ENCODE assay signal across 10 mouse cellular contexts in the genomic region with DNA sequence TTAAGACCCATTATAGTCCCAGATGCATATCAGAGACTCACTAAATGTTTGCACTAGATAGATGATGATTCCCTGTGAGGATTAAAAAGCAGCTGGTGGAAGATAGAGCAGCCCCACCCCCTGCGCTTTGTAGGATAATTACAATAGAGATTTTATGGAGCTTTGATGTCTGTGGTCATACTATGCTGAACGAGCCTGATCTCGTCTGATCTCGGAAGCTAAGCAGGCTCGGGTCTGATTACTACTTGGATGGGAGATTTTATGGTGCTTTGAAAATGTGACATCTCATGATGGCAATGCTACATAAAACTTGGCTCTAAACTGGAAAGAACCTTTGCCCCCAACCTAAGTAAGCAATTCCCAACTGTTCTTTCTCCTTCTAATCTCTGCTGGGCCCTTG. TPM values are rescaled to one million over a fixed set of nuclear protein-coding genes. Genes with fewer than 3 reads are reported as not detected.
DNase-seq lines count a peak whose midpoint lies in the region; ATAC-seq and TF ChIP-seq lines count a peak whose summit lies in the region.
"Had no signal": no experiment of that assay in that cellular context is flagged by ENCODE, and none has a peak within 500 bp of the region (broad histone marks: within the 10 kb centered on the region; RNA-seq: fewer than 3 reads in every experiment).

No protein-coding gene starts in this region.

- WGBS in lung, embryonic 16.5 days: 85% methylated on average over 5 of the region's 5 CpGs
- WGBS in lung, postnatal 0 days: 82% methylated on average over 5 of the region's 5 CpGs
- 67% methylated on average over 5 of the region's 5 CpGs for WGBS in intestine, embryonic 15.5 days

- peak; percentile 26 for DNase-seq in CD4-positive, CD25-positive, alpha-beta regulatory T cell, adult 2 months (ENCODE audit: low read depth, low spot score)
- no peak for DNase-seq in lung, postnatal 0 days (ENCODE audit: low spot score)
- peak; percentile 66 for DNase-seq in naive thymus-derived CD4-positive, alpha-beta T cell, adult 2 months (ENCODE audit: low read depth)
- DNase-seq in thymus, postnatal 0 days (ENCODE audit: low spot score): no peak
- no peak for DNase-seq in kidney, postnatal 25 days
- DNase-seq: gastrocnemius, postnatal 25 days; layer of hippocampus, adult 9-11 months had no signal

- H3K9ac ChIP-seq in lung, embryonic 16.5 days (ENCODE audit: low read length): no peak overlapping the region
- H3K9ac ChIP-seq in lung, postnatal 0 days (replicated peaks; ENCODE audit: low read depth): no peak overlapping the region
- H3K9ac ChIP-seq in intestine, embryonic 15.5 days: no peak overlapping the region

- H3K4me2 ChIP-seq in lung, embryonic 16.5 days (ENCODE audit: low read depth, low read length): peak overlapping the region; percentile 98; the same call in 1 of the 2 replicates
- no peak overlapping the region for H3K4me2 ChIP-seq in lung, postnatal 0 days (replicated peaks; ENCODE audit: low read depth, low read length)
- H3K4me2 ChIP-seq in intestine, embryonic 15.5 days (replicated peaks): peak overlapping the region; percentile 94; the same call in 1 of the 2 replicates

- ATAC-seq in CD4-positive, CD25-positive, alpha-beta regulatory T cell, adult 4 months: no peak
- ATAC-seq in lung, embryonic 16.5 days (ENCODE audit: low read depth): no peak
- no peak for ATAC-seq in lung, postnatal 0 days
- ATAC-seq in intestine, embryonic 15.5 days: no peak

- peaks cover 3% of the 10 kb centered on the region; the same call in 1 of the 2 replicates for H3K36me3 ChIP-seq in lung, embryonic 16.5 days (ENCODE audit: control insufficient read depth, insufficient read depth, low read length)
- H3K36me3 ChIP-seq in lung, postnatal 0 days (ENCODE audit: insufficient read depth, low read length): no peaks in the 10 kb centered on the region; the same call in 1 of the 2 replicates
- H3K36me3 ChIP-seq in intestine, embryonic 15.5 days: no peaks in the 10 kb centered on the region

- no peaks in the 10 kb centered on the region for H3K9me3 ChIP-seq in lung, embryonic 16.5 days (ENCODE audit: control insufficient read depth, low read length)
- H3K9me3 ChIP-seq in lung, postnatal 0 days (ENCODE audit: low read length): no peaks in the 10 kb centered on the region
- H3K9me3 ChIP-seq in intestine, embryonic 15.5 days: no peaks in the 10 kb centered on the region

- TF ChIP-seq EP300 in lung, postnatal 0 days (IDR thresholded peaks at IDR 0.05): no peak

- H3K27ac ChIP-seq in lung, embryonic 16.5 days (ENCODE audit: low read length): no peak overlapping the region
- H3K27ac ChIP-seq in lung, postnatal 0 days (ENCODE audit: low read length): no peak overlapping the region
- no peak overlapping the region for H3K27ac ChIP-seq in intestine, embryonic 15.5 days

- H3K4me3 ChIP-seq in lung, embryonic 16.5 days (ENCODE audit: low read length): no peak overlapping the region
- H3K4me3 ChIP-seq in lung, postnatal 0 days (ENCODE audit: low read depth, low read length): no peak overlapping the region
- no peak overlapping the region for H3K4me3 ChIP-seq in intestine, embryonic 15.5 days (replicated peaks)

- peaks cover 19% of the 10 kb centered on the region for H3K4me1 ChIP-seq in lung, embryonic 16.5 days (replicated peaks; ENCODE audit: control insufficient read depth, insufficient read depth, low read length)
- no peaks in the 10 kb centered on the region for H3K4me1 ChIP-seq in lung, postnatal 0 days (ENCODE audit: insufficient read depth, low read depth, low read length)
- peaks cover 28% of the 10 kb centered on the region for H3K4me1 ChIP-seq in intestine, embryonic 15.5 days (replicated peaks)

- TF ChIP-seq CTCF in lung, postnatal 0 days (IDR thresholded peaks at IDR 0.05): no peak

- H3K27me3 ChIP-seq in lung, embryonic 16.5 days (ENCODE audit: control insufficient read depth, insufficient read depth, low read depth, low read length): no peaks in the 10 kb centered on the region
- no peaks in the 10 kb centered on the region for H3K27me3 ChIP-seq in lung, postnatal 0 days (replicated peaks; ENCODE audit: insufficient read depth, low read length)
- no peaks in the 10 kb centered on the region for H3K27me3 ChIP-seq in intestine, embryonic 15.5 days (replicated peaks)

RNA-seq across cellular contexts. Expression of gene Gtpbp1, which starts 1.7 kb away (rescaled TPM):
- polyA plus RNA-seq in CD4-positive, CD25-positive, alpha-beta regulatory T cell, adult 4 months (2017; shearing (Covaris generic)): 10 to 100 TPM; 21.0 to 21.6 TPM
- 30.1 and 30.4 TPM in 2 replicates for polyA plus RNA-seq in lung, embryonic 16.5 days (2015; fragmentation: Nextera tagmentation; extraction: Ambion mirVana)
- polyA plus RNA-seq in lung, postnatal 0 days (2015; fragmentation: Nextera tagmentation; extraction: Ambion mirVana): 16.9 and 17.9 TPM in 2 replicates
- 27.4 and 29.9 TPM in 2 replicates for polyA plus RNA-seq in intestine, embryonic 15.5 days (2015; fragmentation: Nextera tagmentation; extraction: Ambion mirVana)
- polyA plus RNA-seq in thymus, postnatal 0 days (2015; fragmentation: Nextera tagmentation; extraction: Ambion mirVana): 38.7 and 41.3 TPM in 2 replicates

RNA-seq across cellular contexts. Expression of gene Josd1, which starts 4.6 kb away (rescaled TPM):
- 1 to 10 TPM; 4.2 to 6.8 TPM for polyA plus RNA-seq in CD4-positive, CD25-positive, alpha-beta regulatory T cell, adult 4 months (2017; shearing (Covaris generic))
- 15.8 and 16.1 TPM in 2 replicates for polyA plus RNA-seq in lung, embryonic 16.5 days (2015; fragmentation: Nextera tagmentation; extraction: Ambion mirVana)
- polyA plus RNA-seq in lung, postnatal 0 days (2015; fragmentation: Nextera tagmentation; extraction: Ambion mirVana): 12.7 and 13.9 TPM in 2 replicates
- 18.7 and 19.4 TPM in 2 replicates for polyA plus RNA-seq in intestine, embryonic 15.5 days (2015; fragmentation: Nextera tagmentation; extraction: Ambion mirVana)
- polyA plus RNA-seq in thymus, postnatal 0 days (2015; fragmentation: Nextera tagmentation; extraction: Ambion mirVana): 15.5 and 16.3 TPM in 2 replicates

RNA-seq across cellular contexts. Expression of gene Tomm22, which starts 21.7 kb away (rescaled TPM):
- 100 to 1,000 TPM; 183 to 185 TPM for polyA plus RNA-seq in CD4-positive, CD25-positive, alpha-beta regulatory T cell, adult 4 months (2017; shearing (Covaris generic))
- 225 and 239 TPM in 2 replicates for polyA plus RNA-seq in lung, embryonic 16.5 days (2015; fragmentation: Nextera tagmentation; extraction: Ambion mirVana)
- polyA plus RNA-seq in lung, postnatal 0 days (2015; fragmentation: Nextera tagmentation; extraction: Ambion mirVana): 167 and 168 TPM in 2 replicates
- 261 and 272 TPM in 2 replicates for polyA plus RNA-seq in intestine, embryonic 15.5 days (2015; fragmentation: Nextera tagmentation; extraction: Ambion mirVana)
- polyA plus RNA-seq in thymus, postnatal 0 days (2015; fragmentation: Nextera tagmentation; extraction: Ambion mirVana): 280 and 287 TPM in 2 replicates

RNA-seq across cellular contexts. Expression of gene Cby1, which starts 33.3 kb away (rescaled TPM):
- 10 to 100 TPM; 16.1 to 16.3 TPM for polyA plus RNA-seq in CD4-positive, CD25-positive, alpha-beta regulatory T cell, adult 4 months (2017; shearing (Covaris generic))
- polyA plus RNA-seq in lung, embryonic 16.5 days (2015; fragmentation: Nextera tagmentation; extraction: Ambion mirVana): 72.4 and 73.0 TPM in 2 replicates
- polyA plus RNA-seq in lung, postnatal 0 days (2015; fragmentation: Nextera tagmentation; extraction: Ambion mirVana): 43.5 and 45.3 TPM in 2 replicates
- polyA plus RNA-seq in intestine, embryonic 15.5 days (2015; fragmentation: Nextera tagmentation; extraction: Ambion mirVana): 37.6 and 39.0 TPM in 2 replicates
- polyA plus RNA-seq in thymus, postnatal 0 days (2015; fragmentation: Nextera tagmentation; extraction: Ambion mirVana): 57.0 and 57.5 TPM in 2 replicates

RNA-seq across cellular contexts. Expression of gene Fam227a, which starts 33.6 kb away (rescaled TPM):
- polyA plus RNA-seq in CD4-positive, CD25-positive, alpha-beta regulatory T cell, adult 4 months (2017; shearing (Covaris generic)): under 1 TPM; 0.15 to 0.50 TPM
- polyA plus RNA-seq in lung, embryonic 16.5 days (2015; fragmentation: Nextera tagmentation; extraction: Ambion mirVana): 1.4 and 1.8 TPM in 2 replicates
- polyA plus RNA-seq in lung, postnatal 0 days (2015; fragmentation: Nextera tagmentation; extraction: Ambion mirVana): 1.2 and 1.3 TPM in 2 replicates
- polyA plus RNA-seq in intestine, embryonic 15.5 days (2015; fragmentation: Nextera tagmentation; extraction: Ambion mirVana): 0.74 and 0.90 TPM in 2 replicates
- 0.39 and 0.48 TPM in 2 replicates for polyA plus RNA-seq in thymus, postnatal 0 days (2015; fragmentation: Nextera tagmentation; extraction: Ambion mirVana)

Comparison
In these comparisons a context has a peak if more than half of its experiments do, and no peak if none do; other contexts are left out.
1. DNase-seq: peak in CD4-positive, CD25-positive, alpha-beta regulatory T cell, adult 2 months (single experiment) and naive thymus-derived CD4-positive, alpha-beta T cell, adult 2 months (single experiment); none in lung, postnatal 0 days (single experiment), thymus, postnatal 0 days (single experiment) and kidney, postnatal 25 days (0 of 2).